Mouse (Mus musculus) ES-E14 (cell line): ENCODE results near the gene 1700020D05Rik.

ENCODE experiments used
- MAFK ChIP-seq: IDR thresholded peaks from 2 replicates; pipeline ENCODE4 v1.6.1; 2014; ENCODE audit warnings: mild to moderate bottlenecking, low read depth, low read length, inconsistent platforms; ENCODE audit not compliant: insufficient read depth
- ZC3H11A ChIP-seq: IDR thresholded peaks from 2 replicates; pipeline ENCODE4 v1.6.1; 2012; ENCODE audit warnings: low read depth, mild to moderate bottlenecking, inconsistent platforms, low read length, borderline replicate concordance

- no peak for TF ChIP-seq ZC3H11A
- no peak for TF ChIP-seq MAFK
Measured at GRCm38 (mm10) chr19:5525204-5525603, 21.6 kb upstream of the 1700020D05Rik start.
